Mouse (Mus musculus): ENCODE data around the gene E2f7.

DNA sequence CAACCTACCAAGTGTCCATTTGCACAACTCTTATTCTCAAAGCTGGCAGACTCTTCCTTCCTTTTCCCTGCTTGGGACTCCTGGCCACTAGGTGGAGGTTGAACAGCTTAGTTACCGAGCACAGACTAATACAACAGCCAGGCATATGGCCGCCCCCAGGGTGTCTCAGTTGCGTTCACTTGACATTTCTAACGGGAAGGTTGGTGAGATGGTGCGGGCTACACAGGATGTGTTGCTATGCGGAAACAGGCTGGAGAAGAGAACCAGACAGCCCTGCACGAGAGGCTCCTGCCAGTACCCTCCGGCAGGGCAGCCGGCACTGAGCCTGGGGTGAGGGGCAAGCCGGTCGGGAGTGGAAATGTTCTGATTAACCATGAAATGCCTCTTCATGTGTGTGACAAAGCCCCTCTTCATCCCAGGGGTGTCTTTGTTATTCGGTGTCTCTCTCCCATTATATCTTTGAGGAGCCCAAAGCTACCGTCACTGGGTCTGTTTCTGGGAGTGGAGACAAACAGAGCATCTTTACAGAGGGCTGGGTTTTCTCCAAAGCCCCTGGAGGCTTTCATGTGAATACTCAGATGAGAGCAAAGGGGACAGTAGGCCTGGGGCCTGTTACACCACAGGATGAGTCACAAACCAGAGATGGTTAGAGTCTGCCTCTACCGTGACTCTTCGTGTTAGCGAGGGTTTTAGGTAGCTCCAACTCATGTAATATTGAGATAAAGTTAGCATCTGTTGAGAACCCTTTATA, 17.1 kb downstream of the E2f7 start:
- TF ChIP-seq FLI1 (IDR thresholded peaks at IDR 0.05; ENCODE audit: low read length) (no peak), GATA1 (IDR thresholded peaks at IDR 0.05; ENCODE audit: borderline replicate concordance, low read length) (no peak)

All from megakaryocyte, embryonic 14.5 days (primary cell).